Mouse (Mus musculus) 416B (cell line): ENCODE measurements around the gene Fbn1.
A peak's percentile ranks its signal among the peaks of the same experiment; 100 is the strongest.

ENCODE experiments used
- DNase-seq: peaks from one replicate; pipeline ENCODE4 v3.0.0; 2011; ENCODE audit warnings: low read depth

The Fbn1 gene

DNA sequence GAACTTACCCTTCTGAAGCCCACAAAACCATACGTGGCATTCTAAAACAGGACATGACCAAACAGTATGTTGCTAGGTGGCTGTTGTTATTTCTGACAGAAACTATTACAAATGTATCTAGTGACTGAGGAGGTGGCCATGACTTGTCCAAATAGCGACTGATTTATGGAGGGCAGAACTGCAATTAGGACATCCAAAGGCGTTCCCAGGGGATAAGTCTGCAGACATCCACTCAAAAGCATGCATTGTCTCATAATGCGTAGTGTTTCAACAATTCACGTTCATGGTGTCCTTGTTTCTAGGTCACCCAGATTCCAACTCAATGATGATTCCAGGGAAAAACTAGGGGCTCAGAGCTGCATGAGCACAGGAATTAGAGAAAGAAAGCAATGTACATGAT is 53.0 kb downstream of the Fbn1 start:
- DNase-seq = peak; percentile 39

DNA sequence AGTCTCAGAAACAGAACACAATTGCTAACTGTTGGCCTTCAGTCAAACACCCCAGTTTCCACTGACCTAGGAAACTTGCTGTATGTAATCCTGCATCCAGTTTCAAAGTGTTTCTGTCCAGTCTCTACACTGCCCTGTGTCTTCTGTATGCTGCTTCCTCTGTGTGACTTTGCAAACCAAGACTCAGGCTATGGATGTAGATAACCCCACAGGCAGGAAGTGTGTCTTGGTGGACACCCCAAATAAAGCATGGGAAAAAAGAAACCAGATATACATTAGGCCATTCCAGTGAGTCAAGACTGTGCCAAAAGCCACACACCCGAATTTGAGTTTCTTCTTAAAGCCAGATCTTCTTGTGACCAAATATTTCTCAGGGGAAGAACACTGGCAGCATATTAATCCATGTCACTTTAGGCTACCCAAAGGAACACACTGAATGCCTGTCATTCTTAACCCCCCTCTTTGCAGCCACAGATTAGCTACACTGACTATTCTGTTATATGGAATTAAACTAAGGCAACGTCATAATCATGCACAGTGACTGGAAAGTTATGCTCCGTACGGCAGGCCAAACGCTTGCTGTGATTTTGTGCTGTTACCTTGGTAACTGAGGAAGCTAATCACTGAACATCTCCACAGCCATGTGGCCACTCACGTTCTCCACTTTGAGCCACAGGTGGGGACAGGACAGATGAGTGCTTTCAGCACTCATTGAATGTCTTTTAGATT is 55.3 kb downstream of the Fbn1 start:
- DNase-seq = peak; percentile 89

DNA sequence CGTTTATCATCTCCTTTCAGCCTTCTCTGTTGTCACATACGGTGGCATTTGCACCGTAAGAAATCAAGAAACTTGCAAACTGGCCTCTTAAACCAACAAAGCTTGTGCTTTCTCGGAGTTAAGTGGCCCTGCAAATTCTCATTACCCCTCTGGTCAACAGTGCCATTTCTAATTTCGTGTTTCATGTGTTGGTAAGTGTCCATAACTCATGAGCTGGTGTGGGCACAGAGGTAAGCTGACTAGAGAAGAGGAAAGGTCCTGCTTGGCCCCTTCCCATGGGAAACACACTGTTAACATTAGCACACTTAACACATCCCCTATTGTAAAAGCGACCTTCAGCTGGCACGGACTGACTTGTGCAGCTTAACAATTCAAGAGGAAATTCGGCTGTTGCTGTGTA is 58.4 kb downstream of the Fbn1 start:
- no peak for DNase-seq

DNA sequence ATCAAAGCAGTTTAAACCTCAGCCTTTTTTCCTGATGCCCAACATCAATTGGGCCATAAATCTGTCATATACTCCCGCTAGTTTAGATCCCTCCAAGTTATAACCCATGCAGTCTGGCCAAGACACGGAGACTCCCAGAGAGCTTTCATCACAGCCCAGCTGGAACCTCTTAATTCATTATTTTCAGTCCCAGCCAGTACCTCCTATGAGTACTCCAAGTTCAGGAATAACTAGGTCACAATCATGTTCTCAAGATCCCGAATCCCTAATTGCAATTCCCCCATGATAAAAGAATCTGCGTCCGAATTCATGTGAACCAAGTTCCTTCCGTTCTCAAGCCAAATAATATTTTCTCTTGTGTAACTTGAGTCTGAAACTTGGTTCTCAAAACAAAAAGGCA is 58.9 kb downstream of the Fbn1 start:
- no peak for DNase-seq

DNA sequence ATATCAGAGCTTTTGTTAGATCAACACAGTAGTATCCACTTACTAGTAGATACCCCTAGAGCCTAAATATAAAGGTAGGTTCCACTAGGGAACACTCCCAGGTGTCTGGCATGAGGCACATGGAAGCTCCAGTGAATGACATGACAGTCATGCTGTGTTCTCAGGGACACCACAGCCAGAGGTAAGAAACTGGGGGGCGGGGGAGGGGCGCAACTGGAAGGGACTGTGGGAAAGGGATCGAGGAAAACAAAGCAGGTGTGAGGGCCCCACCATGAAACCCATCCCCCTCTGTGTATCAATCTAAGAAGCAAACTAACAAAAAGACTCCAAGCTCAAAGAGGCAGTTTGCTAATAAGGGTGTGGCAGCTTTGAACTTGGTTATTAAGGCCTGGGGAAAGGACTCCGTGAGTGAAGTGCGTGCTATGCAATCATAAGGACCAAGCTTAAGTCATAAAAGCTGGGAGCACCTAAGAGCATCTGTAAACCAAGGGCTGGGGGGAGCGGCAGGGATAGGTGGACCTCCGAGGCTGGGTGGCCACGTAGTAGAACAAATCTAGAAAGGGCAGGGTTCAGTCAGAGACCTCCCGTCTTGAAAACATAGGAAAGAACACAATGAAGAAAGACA is 60.4 kb downstream of the Fbn1 start:
- no peak for DNase-seq

DNA sequence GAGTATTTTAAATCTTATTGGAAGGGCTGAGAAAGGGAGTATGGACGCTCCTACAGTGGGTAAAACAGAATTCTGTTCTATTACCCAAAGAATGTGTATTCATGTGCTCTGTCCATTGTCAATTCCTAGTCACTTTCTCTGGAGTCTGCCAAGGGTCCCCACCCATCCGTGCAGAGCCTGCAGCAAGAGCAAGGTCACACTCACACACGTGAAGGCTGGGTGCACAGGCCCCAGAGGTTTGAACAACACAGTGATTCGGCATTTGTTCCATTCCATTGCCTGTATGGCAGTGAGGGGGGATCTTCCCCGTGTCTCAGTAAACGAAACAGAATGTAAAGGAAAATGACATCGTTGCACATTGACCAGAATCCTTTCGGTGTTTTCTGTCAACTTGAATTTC is 69.4 kb downstream of the Fbn1 start:
- DNase-seq = no peak

DNA sequence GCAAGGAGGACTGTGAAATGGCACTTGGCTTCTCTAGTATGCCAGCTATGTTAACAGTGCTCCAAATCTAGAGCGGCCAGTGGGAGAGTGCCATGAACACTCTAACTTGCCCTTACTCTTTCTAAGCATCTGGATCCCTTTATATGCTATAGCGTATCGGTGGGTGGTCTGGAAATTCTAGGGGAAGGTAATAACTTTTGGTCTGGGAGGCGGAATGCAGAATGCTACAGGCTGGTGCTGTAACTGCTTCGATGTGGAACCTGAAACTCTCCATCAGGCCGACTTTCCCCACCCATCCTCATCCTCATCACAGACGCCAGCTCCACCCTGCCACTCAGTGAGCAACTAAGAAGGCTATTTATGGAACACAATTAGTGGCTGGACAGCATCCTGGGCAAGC is 71.6 kb downstream of the Fbn1 start:
- no peak for DNase-seq

DNA sequence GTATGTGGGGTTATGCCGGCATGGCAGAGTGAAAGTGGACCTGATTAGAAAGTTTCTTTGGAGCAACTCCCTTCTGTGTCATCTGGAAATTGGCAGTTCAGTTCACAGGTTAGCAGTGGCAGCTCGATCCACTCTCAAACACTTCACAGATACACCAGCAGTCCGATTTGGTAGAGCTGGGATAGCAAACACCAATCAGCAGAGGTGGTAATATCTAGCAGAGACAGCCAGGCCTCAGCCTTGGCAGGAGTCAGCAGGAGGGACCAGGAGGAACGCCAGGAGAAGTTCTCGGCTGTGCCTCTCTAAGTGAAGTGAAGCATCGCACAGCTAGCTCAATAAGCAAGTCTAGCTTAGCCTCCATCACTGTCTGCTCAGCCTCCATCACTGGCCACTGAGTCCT is 74.3 kb downstream of the Fbn1 start:
- no peak for DNase-seq

DNA sequence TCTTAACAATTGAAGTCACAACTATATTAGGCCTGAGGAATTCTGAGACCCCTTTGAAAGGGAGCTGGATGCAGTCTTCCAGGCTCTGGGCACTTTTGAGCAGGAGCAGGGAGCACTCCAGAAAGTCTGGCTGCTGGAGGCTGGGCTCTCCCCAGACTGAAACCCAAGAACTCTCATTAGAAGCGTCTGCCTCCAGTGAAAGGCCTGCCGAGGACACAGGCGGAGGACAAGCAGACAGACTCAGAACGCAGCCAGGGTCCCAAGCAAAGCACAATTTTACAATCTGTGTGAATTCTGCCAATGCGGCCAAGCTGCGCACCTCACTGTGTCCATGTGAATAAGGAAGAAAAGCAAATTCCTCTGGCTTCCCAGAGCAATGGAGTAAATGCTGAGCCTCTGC is 76.3 kb downstream of the Fbn1 start:
- DNase-seq = no peak

DNA sequence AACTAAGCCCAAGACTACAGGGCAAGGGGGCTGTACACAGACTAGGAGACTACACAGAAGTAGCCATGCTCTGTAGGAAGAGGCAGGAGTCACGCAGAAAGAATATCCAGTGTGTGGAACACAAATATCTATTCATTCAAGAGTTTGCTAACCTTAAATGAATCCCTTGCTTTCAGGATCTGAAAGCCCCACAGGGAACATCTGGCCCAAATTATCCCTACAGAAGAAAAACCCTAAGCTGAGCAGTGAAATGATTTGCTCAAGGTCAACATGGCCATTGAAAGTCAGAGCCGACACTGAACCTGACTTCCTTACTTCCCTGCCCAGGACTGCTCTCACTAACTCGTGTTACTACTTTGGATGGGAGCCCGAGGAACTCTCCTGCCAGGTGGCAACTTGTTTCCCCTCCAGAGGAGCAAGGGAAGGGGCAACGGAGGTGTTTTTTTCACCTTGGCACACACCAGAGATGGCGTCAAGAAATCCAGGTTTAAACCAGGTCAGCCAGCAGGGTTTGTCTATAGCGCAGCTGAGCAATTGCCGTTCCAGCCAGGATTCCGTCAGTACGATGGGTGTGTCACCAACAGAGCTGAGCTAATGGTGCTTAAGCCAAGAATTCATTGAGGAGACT is 78.9 kb downstream of the Fbn1 start:
- DNase-seq = no peak

DNA sequence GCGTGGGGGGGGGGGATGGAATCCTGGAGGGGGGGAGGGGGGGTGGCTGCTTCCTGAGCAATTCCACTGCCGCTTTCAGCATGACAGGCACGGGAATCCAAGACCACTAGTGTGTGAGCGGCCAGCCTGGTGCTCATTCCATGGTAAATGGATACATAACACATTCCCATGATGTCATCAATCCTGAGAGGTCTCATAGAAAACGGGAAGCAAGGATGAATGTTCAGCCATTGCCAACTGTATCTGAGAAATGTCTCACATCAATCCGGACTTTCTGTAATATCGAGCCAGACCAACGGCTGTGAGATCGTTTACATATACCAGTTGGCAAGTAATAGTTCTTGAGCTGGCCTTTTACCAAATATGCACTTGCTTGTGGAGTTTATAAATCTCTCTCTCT is 87.2 kb downstream of the Fbn1 start:
- DNase-seq = no peak

DNA sequence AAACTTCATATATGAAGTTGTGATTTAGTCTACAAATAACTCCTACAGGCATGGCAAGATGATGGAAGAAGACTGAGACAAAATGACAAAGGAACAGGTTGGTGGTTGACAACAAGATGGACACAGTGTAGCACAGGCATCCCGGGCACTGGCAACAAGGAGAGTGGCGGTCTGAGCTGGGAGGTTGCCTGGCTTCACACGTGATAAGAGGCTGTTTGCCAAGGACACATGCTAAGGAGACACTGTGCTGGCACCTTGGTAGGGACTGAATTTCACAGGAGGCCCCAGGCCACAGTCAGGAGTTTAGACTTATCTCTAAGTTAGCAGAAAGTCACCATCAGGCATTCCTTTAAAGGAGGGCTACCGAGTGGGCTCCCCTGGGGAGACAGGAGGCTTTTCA is 88.1 kb downstream of the Fbn1 start:
- no peak for DNase-seq

DNA sequence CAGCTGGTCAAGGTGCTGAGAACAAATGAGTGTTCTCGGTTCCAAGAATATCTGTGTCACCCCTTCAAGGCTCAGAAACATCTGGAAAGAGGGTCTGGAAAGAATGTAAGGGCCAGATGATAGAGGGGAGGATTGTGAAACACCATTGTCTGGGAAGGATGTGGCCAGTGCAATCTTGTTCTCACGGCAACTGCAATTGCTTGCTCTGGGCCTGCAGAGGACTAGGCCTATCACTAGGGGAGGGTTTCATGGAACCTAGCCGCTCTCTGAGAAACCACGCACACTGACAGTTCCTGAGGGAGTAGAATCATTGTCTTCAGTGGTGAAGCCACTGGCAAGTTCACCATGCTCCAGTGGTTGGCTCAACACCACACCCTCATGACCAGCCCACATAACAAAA is 89.2 kb downstream of the Fbn1 start:
- peak; percentile 77 for DNase-seq

DNA sequence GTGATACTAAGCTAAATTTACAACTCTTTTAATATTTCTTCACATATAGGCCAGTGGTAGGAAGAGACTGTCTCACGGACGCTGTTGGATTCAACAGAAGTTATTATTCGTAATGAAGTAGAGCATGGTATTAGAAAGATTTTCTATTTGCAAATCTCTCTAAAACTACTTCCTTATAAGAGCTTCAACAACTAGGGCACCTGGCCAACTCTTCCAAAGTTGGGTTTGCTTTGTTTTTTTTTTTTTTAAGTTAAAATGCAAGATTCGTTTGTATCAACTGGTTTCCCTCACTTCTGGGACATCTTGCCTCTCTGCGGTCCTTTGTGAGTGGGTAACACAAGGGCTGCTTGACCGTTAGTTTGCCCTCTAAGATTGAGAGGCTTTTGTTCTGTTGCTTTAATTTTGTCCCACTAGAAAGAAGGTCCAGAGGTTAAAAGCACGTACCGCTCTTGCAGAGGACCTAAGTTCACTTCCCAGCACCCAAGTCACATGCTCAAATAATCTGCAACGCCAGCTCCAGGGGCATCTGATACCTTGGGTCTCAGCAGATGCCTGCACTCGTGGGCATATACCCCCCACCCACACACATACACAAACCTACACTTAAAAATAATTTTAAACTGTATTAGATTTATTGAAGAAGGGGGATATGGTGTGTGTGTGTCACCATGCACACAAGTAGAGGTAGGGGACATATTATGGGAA is 91.1 kb downstream of the Fbn1 start:
- no peak for DNase-seq

DNA sequence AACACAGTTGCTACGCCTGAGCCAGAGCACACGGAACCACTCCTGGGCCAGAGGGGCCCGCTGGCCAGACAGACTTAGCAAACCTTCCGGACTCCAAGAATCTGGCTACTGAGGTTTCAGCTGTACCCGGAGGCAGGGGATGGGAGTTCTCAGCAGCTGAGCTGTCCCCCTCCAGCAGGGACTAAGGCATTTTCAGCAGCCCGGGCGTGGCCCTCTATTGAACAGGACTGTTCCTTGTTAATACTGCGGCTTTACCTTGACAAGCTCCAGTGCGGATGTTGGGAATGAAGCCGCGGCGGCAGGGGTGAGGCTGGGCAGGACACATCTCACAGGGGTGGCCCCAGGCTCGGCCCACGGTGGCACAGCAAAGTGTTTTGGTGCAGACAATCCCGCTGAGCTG is 95.4 kb downstream of the Fbn1 start:
- DNase-seq = no peak

DNA sequence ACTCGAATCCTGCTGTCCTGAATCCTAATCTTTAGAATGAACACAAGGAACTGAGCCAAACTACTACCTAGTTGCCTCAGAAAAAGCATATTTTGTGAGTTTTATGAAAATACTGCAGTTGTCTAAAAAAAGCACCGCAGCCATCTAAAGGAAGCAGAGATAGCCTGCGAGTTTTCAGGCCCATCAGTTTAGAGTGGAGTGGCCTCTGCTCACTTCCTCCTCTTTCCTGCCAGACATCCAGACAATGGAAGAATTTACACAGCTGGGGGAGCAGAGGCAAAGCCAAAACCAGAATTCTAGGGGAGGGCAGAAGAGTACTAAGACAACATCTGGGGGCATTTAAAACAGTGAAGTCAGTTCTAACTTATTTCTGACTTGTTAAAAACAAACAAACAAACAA is 96.0 kb downstream of the Fbn1 start:
- DNase-seq = peak; percentile 52

DNA sequence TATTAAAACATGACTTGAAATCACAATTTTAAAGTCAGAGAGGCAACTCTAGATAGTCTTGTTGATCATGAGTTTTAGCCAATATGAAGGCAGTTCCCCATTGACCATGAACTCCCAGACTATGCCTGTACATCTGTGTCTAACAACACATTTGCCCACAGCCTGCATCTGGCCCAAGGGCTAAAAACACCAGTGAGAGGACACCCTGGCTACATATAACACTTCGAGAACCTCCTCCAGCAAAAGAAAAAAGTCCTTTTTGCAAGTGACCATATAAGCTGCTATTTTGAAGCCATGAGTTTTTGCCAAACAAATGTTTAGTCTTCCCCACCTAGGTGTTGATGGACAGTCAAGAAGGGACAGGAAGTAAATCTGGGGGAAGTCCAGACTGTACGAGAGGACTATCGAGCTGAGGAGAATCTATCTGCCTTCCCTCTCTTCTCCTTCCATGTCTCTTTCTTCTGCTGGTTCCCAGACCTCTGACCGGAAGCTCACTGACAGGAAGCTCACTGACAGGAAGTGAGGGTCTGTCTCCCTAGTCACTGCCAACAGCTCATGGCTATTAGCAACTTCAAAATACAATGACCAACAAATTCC is 103.2 kb downstream of the Fbn1 start:
- DNase-seq = no peak

DNA sequence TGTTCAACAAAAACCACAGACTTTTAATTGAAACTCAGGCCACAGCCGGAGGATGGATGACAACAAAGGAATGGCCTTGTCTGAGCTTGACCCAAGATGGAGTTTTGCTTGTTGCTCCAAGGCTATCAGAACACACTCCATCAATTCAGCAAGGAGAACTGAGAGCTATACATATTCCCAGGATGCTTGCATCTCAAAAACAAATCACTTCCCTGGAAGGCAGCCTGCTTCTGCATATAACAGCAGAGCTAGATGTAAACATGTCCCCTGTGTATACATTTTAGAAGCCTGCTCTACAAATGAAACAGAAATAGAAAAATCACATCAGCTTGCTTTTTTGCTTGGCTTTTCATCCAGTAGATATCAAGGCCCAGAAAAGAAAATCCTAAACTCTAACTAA is 105.5 kb downstream of the Fbn1 start:
- DNase-seq = no peak

DNA sequence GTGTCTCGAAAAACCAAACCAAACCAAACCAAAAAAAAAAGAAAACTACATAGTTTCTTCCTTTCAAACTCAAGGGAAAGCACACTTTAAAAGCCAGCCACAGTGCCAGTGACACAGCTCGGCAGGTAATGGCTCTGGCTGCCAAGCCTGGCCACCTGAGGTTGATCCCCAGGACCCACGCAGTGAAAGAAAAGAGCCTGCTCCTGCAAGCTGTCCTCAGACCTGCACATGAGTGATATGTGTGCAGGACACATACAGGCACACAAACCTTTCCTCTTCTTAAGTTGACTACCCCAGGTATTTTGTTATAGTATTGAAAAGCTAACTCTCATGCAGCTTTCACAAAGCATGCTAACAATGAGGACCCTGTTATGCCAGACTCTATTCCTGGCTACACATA is 107.7 kb downstream of the Fbn1 start:
- DNase-seq = no peak

DNA sequence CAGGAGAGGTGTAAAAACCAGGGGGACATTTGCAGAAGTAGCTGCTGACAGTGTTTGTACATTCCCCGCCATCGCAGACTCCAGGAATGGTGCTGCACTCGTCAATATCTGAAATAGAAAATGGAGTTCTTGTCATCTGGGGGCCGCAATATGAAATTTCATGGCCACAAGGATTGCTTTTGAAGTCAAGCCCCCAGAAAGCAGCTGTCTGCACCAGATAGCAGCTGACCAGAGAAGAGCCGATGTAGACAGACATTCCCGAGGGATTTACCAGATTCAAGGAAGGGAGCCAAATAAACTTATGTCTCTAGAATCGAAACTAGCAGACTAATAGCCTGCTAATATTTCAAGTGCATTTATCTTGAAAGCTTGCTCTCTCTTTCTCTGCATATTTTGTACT is 110.0 kb downstream of the Fbn1 start:
- DNase-seq = no peak

DNA sequence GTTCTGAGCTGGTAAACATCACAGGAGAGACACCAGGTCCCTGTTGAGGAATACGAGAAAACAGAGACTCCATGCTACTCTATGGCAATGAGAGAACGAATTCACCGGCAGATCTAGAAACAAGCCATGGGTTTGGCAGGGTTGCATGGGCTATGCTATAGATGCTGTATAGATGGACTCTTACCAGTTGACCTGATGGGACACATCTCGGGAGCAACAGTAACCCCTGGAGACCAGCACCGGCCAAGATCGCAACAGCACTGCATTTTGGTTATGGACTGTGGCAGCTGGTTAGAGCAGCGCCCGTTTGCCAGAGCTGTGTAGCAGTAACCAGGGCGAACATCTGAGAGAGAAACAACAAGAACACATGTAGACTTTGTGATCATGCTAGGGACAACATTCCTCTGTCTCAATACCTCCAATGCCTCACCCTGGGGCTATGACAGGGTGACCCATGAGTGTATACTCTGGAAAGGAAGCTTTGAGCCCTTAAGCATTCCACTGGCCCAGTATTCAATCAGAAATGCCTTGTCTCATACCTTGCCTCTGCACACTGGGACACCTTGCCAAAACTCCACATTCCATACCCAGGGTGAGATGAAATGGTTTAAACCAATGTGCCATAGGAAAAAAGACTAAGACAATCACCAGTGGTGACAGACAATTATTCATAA is 113.2 kb downstream of the Fbn1 start:
- DNase-seq = no peak

DNA sequence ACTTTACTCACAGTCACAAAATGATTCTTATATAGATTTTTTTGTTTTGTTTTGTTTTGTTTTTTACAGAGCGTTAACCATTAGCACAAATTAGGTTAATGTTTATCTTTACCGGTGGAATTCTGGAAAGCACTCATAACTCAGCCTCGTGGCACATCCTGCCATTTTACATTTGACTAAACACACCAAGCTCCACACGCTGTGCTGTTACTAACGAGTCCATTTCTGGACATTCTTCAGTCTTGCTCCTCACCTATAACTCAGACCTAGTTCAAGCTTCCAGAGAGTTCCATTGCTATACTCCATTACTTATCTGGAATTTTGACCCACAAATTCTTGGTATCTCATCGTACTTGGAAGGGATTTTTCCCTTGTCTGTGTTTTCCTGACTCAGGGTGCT is 116.2 kb downstream of the Fbn1 start:
- no peak for DNase-seq
